Mouse (Mus musculus) ES-E14 (cell line): Measurements from ENCODE around the gene Nap1l1. TPM values are rescaled to one million over a fixed set of nuclear protein-coding genes. Genes with fewer than 3 reads are reported as not detected.

Source experiments
- DNase-seq: peaks from one replicate; pipeline ENCODE4 v3.0.0-alpha.2; 2013; ENCODE audit warnings: low read depth, low spot score
- H3K27ac ChIP-seq: 2 replicates; pipeline ENCODE4 v1.5.1; 2012; ENCODE audit warnings: low read depth, mild to moderate bottlenecking, low read length, moderate library complexity, mixed read lengths; ENCODE audit not compliant: poor library complexity, insufficient read depth, severe bottlenecking
- H3K36me3 ChIP-seq: 2 replicates; pipeline ENCODE4 v1.6.1; 2012; ENCODE audit warnings: mild to moderate bottlenecking, low read length, moderate library complexity, mixed read lengths; ENCODE audit not compliant: control insufficient read depth, poor library complexity, insufficient read depth, severe bottlenecking
- H3K4me1 ChIP-seq, 2 experiments: fragments of 150-350 bp in 1 of 2; sonication (generic) in 1 of 2; 2 replicates each; pipeline ENCODE4 v1.6.1; 2012; ENCODE audit warnings: low read length in 2 of 2, mild to moderate bottlenecking in 1 of 2, mixed read lengths in 1 of 2; ENCODE audit not compliant: control insufficient read depth in 2 of 2, insufficient read depth in 2 of 2, poor library complexity in 1 of 2
- H3K4me3 ChIP-seq, 2 experiments: fragments of 150-350 bp in 1 of 2; sonication (generic) in 1 of 2; 2 replicates each; pipeline ENCODE4 v1.5.1; 2012; ENCODE audit warnings: low read length in 2 of 2, low read depth in 1 of 2, mild to moderate bottlenecking in 1 of 2, mixed read lengths in 1 of 2; ENCODE audit not compliant: insufficient read depth in 1 of 2, poor library complexity in 1 of 2, severe bottlenecking in 1 of 2
- H3K9ac ChIP-seq: 2 replicates; pipeline ENCODE4 v1.6.1; 2012; ENCODE audit warnings: low read depth, mild to moderate bottlenecking, low read length, mixed read lengths; ENCODE audit not compliant: poor library complexity, insufficient read depth, severe bottlenecking
- H3K9me3 ChIP-seq: fragments of 150-350 bp; sonication (generic); 2 replicates; pipeline ENCODE4 v1.6.1; 2012; ENCODE audit warnings: low read depth, mild to moderate bottlenecking, low read length; ENCODE audit not compliant: control insufficient read depth, insufficient read depth
- CHD2 ChIP-seq: IDR thresholded peaks from 2 replicates; pipeline ENCODE4 v1.6.1; 2014; ENCODE audit warnings: mild to moderate bottlenecking, low read depth, low read length, inconsistent platforms
- HCFC1 ChIP-seq: IDR thresholded peaks from 2 replicates; pipeline ENCODE4 v1.6.1; 2012; ENCODE audit warnings: low read length, inconsistent platforms, borderline replicate concordance; ENCODE audit not compliant: insufficient read depth
- MAFK ChIP-seq: IDR thresholded peaks from 2 replicates; pipeline ENCODE4 v1.6.1; 2014; ENCODE audit warnings: mild to moderate bottlenecking, low read depth, low read length, inconsistent platforms; ENCODE audit not compliant: insufficient read depth
- ZC3H11A ChIP-seq: IDR thresholded peaks from 2 replicates; pipeline ENCODE4 v1.6.1; 2012; ENCODE audit warnings: low read depth, mild to moderate bottlenecking, inconsistent platforms, low read length, borderline replicate concordance
- ZNF384 ChIP-seq: IDR thresholded peaks from 2 replicates; pipeline ENCODE4 v1.6.1; 2012; ENCODE audit warnings: low read depth, low read length, inconsistent platforms
- in situ Hi-C, 2 experiments: fragments of 600-800 bp; cut with MboI; formaldehyde crosslinking; loops; one replicate each; pipeline ENCODE4 v1.15.1; 2025; ENCODE audit warnings: low sequenced_read_pairs in 2 of 2, inconsistent platforms in 1 of 2; ENCODE audit not compliant: unreplicated experiment in 2 of 2
- total RNA-seq: library from RNA; depleted of rRNA; stranded (reverse); fragments of 300-350 nt; gene quantifications from 2 replicates; pipeline ENCODE4 v1.2.3, GENCODE M21; 2012

Nap1l1 gene
- total RNA-seq, 1 experiment: 258 TPM

- H3K4me1 ChIP-seq: peaks cover 0 to 6% of the 10 kb centered on the region in 2 experiments; a peak in 2 of 4 replicates
- in situ Hi-C loops: no loop called here
Measured at GRCm38 (mm10) chr10:111518350-111518749, 45.3 kb downstream of the Nap1l1 start.

GRCm38 (mm10) chr10:111519620-111520370, 46.8 kb downstream of the Nap1l1 start:
- Histone ChIP-seq H3K36me3 (no peaks in the 10 kb centered on the region), H3K9me3 (no peaks in the 10 kb centered on the region), H3K4me1 (peaks cover 0 to 6% of the 10 kb centered on the region in 2 experiments; a peak in 2 of 4 replicates), H3K4me3 (no peak overlapping the region), H3K9ac (no peak overlapping the region), H3K27ac (no peak overlapping the region)
- DNase-seq: no peak
- in situ Hi-C loops: no loop called here
- TF ChIP-seq MAFK (no peak), ZNF384 (no peak), HCFC1 (no peak)

More at GRCm38 (mm10) chr10:111518350-111518749, 45.3 kb downstream of the Nap1l1 start:
- Histone ChIP-seq H3K36me3 (no peaks in the 10 kb centered on the region), H3K9ac (no peak overlapping the region), H3K27ac (no peak overlapping the region), H3K9me3 (no peaks in the 10 kb centered on the region), H3K4me3 (no peak overlapping the region)
- TF ChIP-seq MAFK (no peak), CHD2 (no peak), ZC3H11A (no peak), ZNF384 (no peak), HCFC1 (no peak)
- no peak for DNase-seq

DNA sequence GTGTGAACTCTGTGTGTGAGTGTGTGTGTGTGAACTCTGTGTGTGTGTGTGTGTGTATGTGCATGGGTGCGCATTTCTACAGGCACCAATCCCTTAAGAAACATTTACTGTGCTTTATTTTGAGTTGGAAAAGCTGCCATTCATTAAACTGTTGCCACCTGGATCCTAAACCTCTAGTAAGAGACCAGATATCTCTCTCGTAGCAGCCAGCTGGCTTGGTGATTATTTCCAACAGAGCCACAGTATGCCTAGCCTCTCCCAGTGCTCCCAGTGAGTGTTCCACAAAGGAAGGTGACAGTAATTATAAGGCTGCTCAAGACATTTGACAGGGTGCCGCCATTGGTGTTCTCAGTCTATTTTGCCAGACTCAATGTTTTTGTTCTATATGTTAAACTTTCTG, 47.6 kb downstream of the Nap1l1 start:
- Histone ChIP-seq H3K4me3 (no peak overlapping the region), H3K4me1 (peaks cover 0 to 3% of the 10 kb centered on the region in 2 experiments; a peak in 2 of 4 replicates), H3K9ac (no peak overlapping the region), H3K27ac (no peak overlapping the region), H3K36me3 (no peaks in the 10 kb centered on the region), H3K9me3 (no peaks in the 10 kb centered on the region)
- TF ChIP-seq ZNF384 (no peak), ZC3H11A (no peak), HCFC1 (no peak), MAFK (no peak), CHD2 (no peak)
- DNase-seq: no peak
- in situ Hi-C loops: no loop called here

- no peak for TF ChIP-seq ZNF384
- TF ChIP-seq HCFC1: no peak
- TF ChIP-seq ZC3H11A: no peak
- no peak for TF ChIP-seq CHD2
- TF ChIP-seq MAFK: no peak
- Histone ChIP-seq H3K4me1 (no peaks in the 10 kb centered on the region), H3K27ac (no peak overlapping the region), H3K36me3 (no peaks in the 10 kb centered on the region), H3K4me3 (no peak overlapping the region), H3K9me3 (no peaks in the 10 kb centered on the region), H3K9ac (no peak overlapping the region)
- in situ Hi-C loops: no loop called here
- DNase-seq: no peak
Measured at GRCm38 (mm10) chr10:111521636-111522035, 48.6 kb downstream of the Nap1l1 start.

DNA sequence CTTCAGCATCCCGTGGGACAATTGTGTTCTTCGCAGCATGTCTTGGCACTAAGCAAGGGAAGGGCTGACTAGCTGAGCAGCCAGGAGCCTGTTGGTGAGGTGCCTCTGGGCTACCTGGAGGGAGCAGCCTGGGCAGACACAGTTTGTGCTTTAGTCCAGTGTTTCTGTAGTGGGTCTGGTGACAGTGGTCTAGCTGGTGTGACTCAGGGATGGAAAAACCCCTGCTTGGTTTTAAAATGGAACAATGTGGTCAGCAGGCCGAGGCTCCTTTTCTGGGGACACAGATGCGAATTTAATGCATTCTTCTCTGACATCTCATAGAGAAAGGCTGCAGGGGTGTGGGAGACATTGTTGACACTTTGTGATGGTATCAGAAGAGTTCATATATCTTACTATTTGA, 49.2 kb downstream of the Nap1l1 start:
- Histone ChIP-seq H3K4me3 (no peak overlapping the region), H3K36me3 (no peaks in the 10 kb centered on the region), H3K9ac (no peak overlapping the region), H3K4me1 (no peaks in the 10 kb centered on the region), H3K9me3 (no peaks in the 10 kb centered on the region), H3K27ac (no peak overlapping the region)
- TF ChIP-seq HCFC1 (no peak), ZC3H11A (no peak), ZNF384 (no peak), MAFK (no peak), CHD2 (no peak)
- in situ Hi-C loops: no loop called here
- no peak for DNase-seq
